Mouse (Mus musculus) C2C12 (cell line): Measurements from ENCODE around the gene Lasp1. TPM values are rescaled to one million over a fixed set of nuclear protein-coding genes. Genes with fewer than 3 reads are reported as not detected.

Experiments
- H3K27me3 ChIP-seq: one replicate; pipeline ENCODE4 v1.6.1; 2011; ENCODE audit not compliant: control insufficient read depth, insufficient read depth, insufficient read length
- H3K36me3 ChIP-seq: one replicate; pipeline ENCODE4 v1.6.1; 2011; ENCODE audit not compliant: control insufficient read depth, insufficient read depth
- H3K4me3 ChIP-seq: one replicate; pipeline ENCODE4 v1.5.1; 2011; ENCODE audit warnings: mild to moderate bottlenecking, control low read depth; ENCODE audit not compliant: poor library complexity, insufficient read depth, severe bottlenecking
- H3K79me2 ChIP-seq: one replicate; pipeline ENCODE4 v1.6.1; 2011; ENCODE audit not compliant: control insufficient read depth, insufficient read depth
- H3K79me3 ChIP-seq: one replicate; pipeline ENCODE4 v1.6.1; 2011; ENCODE audit warnings: low read depth, control low read depth
- H3ac ChIP-seq: one replicate; pipeline ENCODE3; 2011; ENCODE audit warnings: low read depth; ENCODE audit not compliant: control insufficient read depth, insufficient read length
- CEBPB ChIP-seq: IDR thresholded peaks from one replicate; pipeline ENCODE4 v1.6.1; 2011; ENCODE audit warnings: low read depth, mild to moderate bottlenecking, control low read depth, moderate library complexity
- CTCF ChIP-seq: IDR thresholded peaks from one replicate; pipeline ENCODE4 v1.5.1; 2011; ENCODE audit not compliant: control insufficient read depth, insufficient read depth, insufficient read length
- FOSL1 ChIP-seq: IDR thresholded peaks from one replicate; pipeline ENCODE4 v1.8.0; 2011; ENCODE audit warnings: mild to moderate bottlenecking, low read length; ENCODE audit not compliant: poor library complexity, insufficient read depth, severe bottlenecking
- MAX ChIP-seq: IDR thresholded peaks from one replicate; pipeline ENCODE4 v1.6.1; 2011; ENCODE audit warnings: mild to moderate bottlenecking, control low read depth
- MYOD1 ChIP-seq: IDR thresholded peaks from one replicate; pipeline ENCODE4 v1.6.1; 2011; ENCODE audit warnings: low read depth; ENCODE audit not compliant: control insufficient read depth, insufficient read length
- MYOG ChIP-seq: IDR thresholded peaks from one replicate; pipeline ENCODE4 v1.6.1; 2011; ENCODE audit not compliant: control insufficient read depth, insufficient read length; ENCODE audit errors: extremely low read depth
- USF1 ChIP-seq: IDR thresholded peaks from one replicate; pipeline ENCODE4 v1.6.1; 2011; ENCODE audit warnings: low read depth, mild to moderate bottlenecking, control low read depth, moderate library complexity
- long read RNA-seq, 2 experiments: library from polyadenylated mRNA; unstranded; transcript quantifications; one replicate each; pipeline ENCODE4 v2.0.0; 2019 to 2020
- polyA plus RNA-seq: library from polyadenylated mRNA; unstranded; fragments of >200 nt; fragmentation: generic; extraction: Trizol; gene quantifications from one replicate; pipeline ENCODE4 v1.2.1, GENCODE M21; 2012; ENCODE audit warnings: missing spikeins

Lasp1 gene
- polyA plus RNA-seq: 219 TPM
- long read RNA-seq, experiment 1, transcript Lasp1-201 (7 exons, 3,540 nt): major isoform, 68 of 104 reads
- long read RNA-seq, experiment 1, partial matches to known transcripts: 28 of 104 reads
- long read RNA-seq, experiment 1, other reads (novel, unspliced or antisense): 8 of 104 reads
- long read RNA-seq, experiment 2, transcript Lasp1-201 (7 exons, 3,540 nt): major isoform, 1,665 of 1,911 reads
- long read RNA-seq, experiment 2, transcript Lasp1-205 (3 exons, 758 nt): minor isoform, 36 of 1,911 reads
- long read RNA-seq, experiment 2, partial matches to known transcripts: 113 of 1,911 reads
- long read RNA-seq, experiment 2, other reads (novel, unspliced or antisense): 97 of 1,911 reads

GRCm38 (mm10) chr11:97798782-97799145 is at the start of gene Lasp1:
Gene Lasp1 (plus strand): TSS chr11:97799000.
- H3K79me2 ChIP-seq: peaks cover 43% of the 10 kb centered on the region
- H3K79me3 ChIP-seq: peaks cover 35% of the 10 kb centered on the region
- peak within 1 kb of the TSS; percentile 93 for H3ac ChIP-seq
- peaks cover 17% of the 10 kb centered on the region for H3K36me3 ChIP-seq
- H3K4me3 ChIP-seq: peak within 1 kb of the TSS; percentile 98
- TF ChIP-seq CTCF: no peak
- TF ChIP-seq CEBPB: no peak
- TF ChIP-seq USF1: no peak
- TF ChIP-seq FOSL1: no peak
- TF ChIP-seq MAX: no peak
- TF ChIP-seq MYOD1: no peak
- TF ChIP-seq MYOG: no peak
- H3K27me3 ChIP-seq: no peaks in the 10 kb centered on the region

- peaks cover 91% of the 10 kb centered on the region for H3K36me3 ChIP-seq
- H3K4me3 ChIP-seq: no peak overlapping the region
- TF ChIP-seq CTCF (no peak), FOSL1 (no peak), MYOG (no peak), MYOD1 (no peak), CEBPB (no peak), USF1 (no peak), MAX (no peak)
- no peak overlapping the region for H3ac ChIP-seq
- no peaks in the 10 kb centered on the region for H3K27me3 ChIP-seq
- no peaks in the 10 kb centered on the region for H3K79me3 ChIP-seq
- H3K79me2 ChIP-seq: no peaks in the 10 kb centered on the region
Measured at GRCm38 (mm10) chr11:97753277-97753676, 45.5 kb upstream of the Lasp1 start.

DNA sequence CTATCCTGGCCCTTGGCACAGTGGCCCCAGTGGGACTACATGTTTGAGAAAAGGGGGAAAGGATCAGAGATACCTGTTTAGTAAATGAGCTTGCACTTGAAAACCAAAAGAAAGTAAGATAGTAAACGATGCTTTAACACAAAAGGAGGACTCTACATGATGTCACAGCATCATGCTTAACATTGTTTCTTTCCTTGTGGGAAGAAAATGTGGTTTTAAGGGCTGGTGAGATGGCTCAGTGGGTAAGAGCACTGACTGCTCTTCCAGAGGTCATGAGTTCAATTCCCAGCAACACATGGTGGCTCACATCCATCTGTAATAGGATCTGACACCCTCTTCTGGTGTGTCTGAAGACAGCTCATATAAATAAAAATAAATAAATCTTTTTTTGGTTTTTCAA is 40.7 kb upstream of the Lasp1 start:
- Histone ChIP-seq H3K27me3 (no peaks in the 10 kb centered on the region), H3K79me2 (peaks cover 17% of the 10 kb centered on the region), H3K4me3 (no peak overlapping the region), H3ac (no peak overlapping the region), H3K79me3 (no peaks in the 10 kb centered on the region), H3K36me3 (peaks cover 89% of the 10 kb centered on the region)
- TF ChIP-seq MAX: no peak
- no peak for TF ChIP-seq USF1
- TF ChIP-seq MYOD1: no peak
- no peak for TF ChIP-seq MYOG

GRCm38 (mm10) chr11:97758942-97759341 is 39.9 kb upstream of the Lasp1 start:
- H3ac ChIP-seq: no peak overlapping the region
- H3K4me3 ChIP-seq: no peak overlapping the region
- H3K79me2 ChIP-seq: peaks cover 26% of the 10 kb centered on the region
- no peaks in the 10 kb centered on the region for H3K27me3 ChIP-seq
- TF ChIP-seq MYOD1: no peak
- TF ChIP-seq CEBPB: no peak
- no peak for TF ChIP-seq USF1
- no peak for TF ChIP-seq MYOG
- no peak for TF ChIP-seq MAX
- TF ChIP-seq CTCF: no peak
- TF ChIP-seq FOSL1: no peak
- peaks cover 86% of the 10 kb centered on the region for H3K36me3 ChIP-seq
- peaks cover 2% of the 10 kb centered on the region for H3K79me3 ChIP-seq

- no peaks in the 10 kb centered on the region for H3K27me3 ChIP-seq
- TF ChIP-seq FOSL1 (no peak), USF1 (no peak), CTCF (no peak)
- H3K36me3 ChIP-seq: peaks cover 63% of the 10 kb centered on the region
- H3K79me3 ChIP-seq: peaks cover 25% of the 10 kb centered on the region
- no peak overlapping the region for H3ac ChIP-seq
- no peak overlapping the region for H3K4me3 ChIP-seq
- peaks cover 50% of the 10 kb centered on the region for H3K79me2 ChIP-seq
Measured at GRCm38 (mm10) chr11:97761638-97762037, 37.2 kb upstream of the Lasp1 start.

GRCm38 (mm10) chr11:97766154-97766881 is 32.5 kb upstream of the Lasp1 start, which contains the start of gene Cwc25:
Gene Cwc25 (minus strand): TSS chr11:97766556.
- H3K79me3 ChIP-seq: peaks cover 25% of the 10 kb centered on the region
- peak within 1 kb of the TSS; percentile 98 for H3K4me3 ChIP-seq
- TF ChIP-seq USF1 (peak; percentile 82), MAX (no peak)
- peaks cover 41% of the 10 kb centered on the region for H3K79me2 ChIP-seq
- H3ac ChIP-seq: peak within 1 kb of the TSS; percentile 86
- H3K27me3 ChIP-seq: no peaks in the 10 kb centered on the region
- peaks cover 22% of the 10 kb centered on the region for H3K36me3 ChIP-seq
